Mouse (Mus musculus) kidney, embryonic 14.5 days (tissue): ENCODE data around the gene Cdc6. TPM values are rescaled to one million over a fixed set of nuclear protein-coding genes. Genes with fewer than 3 reads are reported as not detected.
A peak's percentile ranks its signal among the peaks of the same experiment; 100 is the strongest.

Experiments
- ATAC-seq: fragments of 200-750 bp; cut with Nextera tagmentation; 2 replicates; pipeline ENCODE4 v1.8.0; 2017; ENCODE audit warnings: moderate number of reproducible peaks, mild to moderate bottlenecking, moderate TSS enrichment, moderate library complexity; ENCODE audit not compliant: low FRiP score, low TSS enrichment
- H3K27ac ChIP-seq: fragments of 300-500 bp; sonication (generic); 2 replicates; pipeline ENCODE4 v1.5.1; 2014; ENCODE audit warnings: low read depth, mild to moderate bottlenecking, low read length, moderate library complexity, mixed read lengths
- H3K27me3 ChIP-seq: fragments of 300-500 bp; sonication (generic); 2 replicates; pipeline ENCODE4 v1.6.1; 2014; ENCODE audit warnings: mild to moderate bottlenecking, low read length; ENCODE audit not compliant: control insufficient read depth, insufficient read depth
- H3K36me3 ChIP-seq: fragments of 300-500 bp; sonication (generic); 2 replicates; pipeline ENCODE4 v1.6.1; 2014; ENCODE audit warnings: low read length, mixed read lengths; ENCODE audit not compliant: control insufficient read depth, insufficient read depth
- H3K4me1 ChIP-seq: fragments of 300-500 bp; sonication (generic); 2 replicates; pipeline ENCODE4 v1.6.1; 2014; ENCODE audit warnings: low read length, mixed read lengths; ENCODE audit not compliant: control insufficient read depth, insufficient read depth
- H3K4me2 ChIP-seq: fragments of 300-500 bp; sonication (generic); replicated peaks from 2 replicates; pipeline ENCODE4 v1.6.1; 2014; ENCODE audit warnings: low read depth, mild to moderate bottlenecking, low read length
- H3K4me3 ChIP-seq: fragments of 300-500 bp; sonication (generic); 2 replicates; pipeline ENCODE4 v1.5.1; 2014; ENCODE audit warnings: mild to moderate bottlenecking, low read length
- H3K9ac ChIP-seq: fragments of 300-500 bp; sonication (generic); 2 replicates; pipeline ENCODE4 v1.6.1; 2014; ENCODE audit warnings: low read depth, mild to moderate bottlenecking, low read length, moderate library complexity
- H3K9me3 ChIP-seq: fragments of 300-500 bp; sonication (generic); 2 replicates; pipeline ENCODE4 v1.6.1; 2016; ENCODE audit warnings: low read length; ENCODE audit not compliant: control insufficient read depth
- WGBS: fragments of 180-500 bp; shearing (Covaris S2); extraction: QIAGEN DNeasy Blood & Tissue Kit; methylation state at CpG from one replicate; pipeline ENCODE4 v1.1.7; 2014; 5-methylcytosine and 5-hydroxymethylcytosine counted together
- polyA plus RNA-seq: library from polyadenylated mRNA; unstranded; fragments of >200 nt; fragmentation: Nextera tagmentation; extraction: Ambion mirVana; gene quantifications from 2 replicates; pipeline ENCODE4 v1.2.1, GENCODE M21; 2014

The Cdc6 gene
- polyA plus RNA-seq, 1 experiment from 2014 or later, result 44.1 TPM

DNA sequence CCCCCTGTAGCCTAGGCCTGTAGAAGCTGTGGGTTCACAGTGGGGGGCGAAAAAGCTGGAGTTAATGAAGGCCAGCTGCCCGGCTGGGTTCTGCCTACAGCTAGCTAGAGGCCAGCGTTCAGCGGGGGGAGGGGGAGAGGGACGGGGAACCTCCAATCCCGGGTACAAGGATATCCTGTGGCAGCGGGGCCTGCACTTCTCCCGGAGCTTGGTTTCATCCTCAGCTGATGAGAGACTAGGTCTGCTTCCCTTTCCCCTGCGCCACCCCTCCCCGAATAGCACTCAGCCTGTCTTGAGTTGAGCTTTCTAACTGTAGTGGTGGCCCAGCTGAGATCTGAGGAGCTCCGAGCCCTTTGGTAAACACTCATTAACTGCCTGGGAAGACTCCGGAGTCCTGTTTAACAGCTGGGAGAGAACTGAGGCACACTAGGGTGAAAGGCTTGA, 18.3 kb downstream of the Cdc6 start:
- ATAC-seq, result 0 out of 2 replicates have a peak, but pooled peaks have one; percentile 14
- H3K9me3 ChIP-seq, result no peaks in the 10 kb centered on the region
- peaks cover 2% of the 10 kb centered on the region for H3K36me3 ChIP-seq
- H3K4me2 ChIP-seq, result peak overlapping the region; percentile 22; the same call in 1 of the 2 replicates
- H3K27me3 ChIP-seq, result no peaks in the 10 kb centered on the region
- WGBS, result 4% methylated on average over 12 of the region's 12 CpGs
- H3K4me3 ChIP-seq, result no peak overlapping the region
- H3K27ac ChIP-seq, result peak overlapping the region; percentile 90
- peak overlapping the region; percentile 28; the same call in 1 of the 2 replicates for H3K9ac ChIP-seq
- peaks cover 73% of the 10 kb centered on the region for H3K4me1 ChIP-seq

DNA sequence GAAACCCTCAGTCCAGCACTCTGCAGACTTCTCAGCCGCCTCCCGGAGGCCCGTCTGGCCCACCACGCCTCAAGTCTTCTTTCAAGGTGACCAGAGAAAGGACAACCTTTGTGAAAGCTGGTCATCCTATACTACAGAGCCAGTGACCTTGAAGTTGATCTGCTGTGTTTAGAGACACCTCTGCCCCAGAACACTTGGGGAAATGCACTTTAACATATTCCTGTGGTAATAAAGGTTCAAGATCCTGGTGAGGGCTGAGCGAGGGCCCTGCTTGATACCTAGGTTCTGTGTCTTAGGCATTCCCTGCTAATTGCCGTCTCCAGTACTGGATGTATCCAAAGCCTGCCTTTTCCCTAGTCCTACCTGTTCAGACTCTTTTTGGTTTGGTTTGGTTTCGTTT, 19.0 kb downstream of the Cdc6 start:
- 0 out of 2 replicates have a peak overlapping the region, but pooled peaks have one; percentile 28 for H3K9ac ChIP-seq

GRCm38 (mm10) chr11:98927438-98928076, 20.0 kb downstream of the Cdc6 start, which contains the start of gene Rara:
Rara (plus strand) TSS chr11:98927818.
- peak within 1 kb of the TSS; percentile 59 for H3K4me3 ChIP-seq
- no peak for ATAC-seq
- H3K4me2 ChIP-seq, result peak within 1 kb of the TSS; percentile 54
- H3K9ac ChIP-seq, result peak within 1 kb of the TSS; percentile 78
- WGBS, result 7% methylated on average over 21 of the region's 21 CpGs
- H3K36me3 ChIP-seq, result no peaks in the 10 kb centered on the region
- H3K27me3 ChIP-seq, result no peaks in the 10 kb centered on the region
- peak within 1 kb of the TSS; percentile 69 for H3K27ac ChIP-seq
- no peaks in the 10 kb centered on the region for H3K9me3 ChIP-seq
- peaks cover 87% of the 10 kb centered on the region for H3K4me1 ChIP-seq

More for the DNA sequence above, 19.0 kb downstream of the Cdc6 start:
- no peaks in the 10 kb centered on the region for H3K27me3 ChIP-seq
- ATAC-seq, result no peak
- H3K36me3 ChIP-seq, result no peaks in the 10 kb centered on the region
- no peak overlapping the region for H3K4me3 ChIP-seq
- WGBS, result 71% methylated on average over 7 of the region's 7 CpGs
- peaks cover 79% of the 10 kb centered on the region for H3K4me1 ChIP-seq
- no peak overlapping the region for H3K4me2 ChIP-seq
- no peaks in the 10 kb centered on the region for H3K9me3 ChIP-seq
- peak overlapping the region; percentile 90 for H3K27ac ChIP-seq

DNA sequence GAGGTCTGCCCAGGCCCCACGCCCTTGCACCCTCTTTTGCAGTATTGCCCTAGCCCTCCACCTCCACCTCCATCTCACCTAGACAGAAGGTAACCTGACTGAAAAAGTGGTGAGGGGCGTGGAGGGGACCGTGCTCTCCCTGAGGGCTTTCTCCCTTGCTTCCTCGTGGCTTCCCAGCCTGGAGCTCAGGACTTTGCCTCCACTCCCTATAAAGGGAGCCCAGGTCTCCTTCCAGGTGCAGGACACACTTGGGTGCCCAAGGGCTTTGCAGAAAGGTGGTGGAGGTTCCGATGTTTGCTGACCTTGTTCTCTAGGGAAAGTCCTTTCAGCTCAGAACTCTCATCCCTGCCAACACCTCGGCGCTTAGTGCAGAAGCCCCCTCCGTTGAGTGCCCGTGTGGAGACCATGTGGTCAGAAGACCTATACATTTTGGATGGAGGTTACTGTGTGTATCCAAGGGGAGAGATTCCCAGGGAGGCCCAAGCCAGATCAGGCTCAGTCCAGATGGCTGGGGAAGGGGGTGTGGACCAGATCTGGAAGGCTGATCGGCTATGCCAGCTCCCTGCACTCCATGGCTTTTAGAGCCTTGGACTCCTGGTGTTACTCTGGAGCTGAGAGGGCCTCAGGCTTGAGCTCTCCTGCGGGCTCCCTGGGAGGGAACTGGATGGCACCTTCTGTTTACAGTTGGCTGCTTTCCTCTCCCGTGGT, 20.7 kb downstream of the Cdc6 start:
- H3K27ac ChIP-seq, result peak overlapping the region; percentile 69
- no peak for ATAC-seq

DNA sequence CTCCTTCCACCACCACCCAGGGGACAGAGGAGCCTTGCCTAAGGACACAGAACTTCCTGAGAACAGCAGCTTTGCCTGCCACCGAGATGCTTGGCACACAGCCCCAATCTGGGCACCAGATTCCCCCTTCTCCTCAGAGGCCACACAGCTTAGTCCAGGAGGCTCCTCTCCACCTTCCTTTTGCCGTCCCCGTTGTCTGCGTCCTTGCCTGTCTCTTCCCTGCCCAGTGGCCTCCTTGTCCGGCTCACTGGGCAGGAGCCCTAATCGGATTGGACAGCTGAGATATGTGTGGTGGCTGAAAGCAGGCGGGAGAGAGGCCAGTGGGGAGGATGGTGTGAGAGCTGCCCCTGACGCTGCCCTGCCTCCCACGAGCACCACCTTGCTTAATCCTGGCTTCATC, 21.9 kb downstream of the Cdc6 start:
- no peaks in the 10 kb centered on the region for H3K27me3 ChIP-seq
- H3K9ac ChIP-seq, result peak overlapping the region; percentile 24; the same call in 1 of the 2 replicates
- H3K36me3 ChIP-seq, result no peaks in the 10 kb centered on the region
- H3K27ac ChIP-seq, result peak overlapping the region; percentile 53
- 6% methylated on average over 9 of the region's 9 CpGs for WGBS
- H3K4me3 ChIP-seq, result 0 out of 2 replicates have a peak overlapping the region, but pooled peaks have one; percentile 1
- no peak for ATAC-seq
- peaks cover 82% of the 10 kb centered on the region for H3K4me1 ChIP-seq
- H3K4me2 ChIP-seq, result peak overlapping the region; percentile 54
- no peaks in the 10 kb centered on the region for H3K9me3 ChIP-seq

More for the DNA sequence above, 20.7 kb downstream of the Cdc6 start:
- no peaks in the 10 kb centered on the region for H3K9me3 ChIP-seq
- peak overlapping the region; percentile 78 for H3K9ac ChIP-seq
- H3K4me2 ChIP-seq, result peak overlapping the region; percentile 54
- 11% methylated on average over 12 of the region's 12 CpGs for WGBS
- H3K4me1 ChIP-seq, result peaks cover 91% of the 10 kb centered on the region
- no peaks in the 10 kb centered on the region for H3K36me3 ChIP-seq
- H3K4me3 ChIP-seq, result peak overlapping the region; percentile 59
- no peaks in the 10 kb centered on the region for H3K27me3 ChIP-seq

- Histone ChIP-seq H3K4me3 (no peak overlapping the region; the same call in 1 of the 2 replicates), H3K4me2 (peak overlapping the region; percentile 54; the same call in 1 of the 2 replicates), H3K4me1 (peaks cover 76% of the 10 kb centered on the region), H3K9me3 (no peaks in the 10 kb centered on the region), H3K9ac (no peak overlapping the region), H3K27ac (peak overlapping the region; percentile 53), H3K36me3 (no peaks in the 10 kb centered on the region), H3K27me3 (no peaks in the 10 kb centered on the region)
- ATAC-seq, result no peak
- 61% methylated on average over 7 of the region's 7 CpGs for WGBS
These were observed 22.6 kb downstream of the Cdc6 start for GRCm38 (mm10) chr11:98930127-98930601.

GRCm38 (mm10) chr11:98930773-98931512, 23.3 kb downstream of the Cdc6 start:
- no peak overlapping the region for H3K4me3 ChIP-seq
- H3K27ac ChIP-seq, result peak overlapping the region; percentile 63
- peaks cover 70% of the 10 kb centered on the region for H3K4me1 ChIP-seq
- H3K36me3 ChIP-seq, result no peaks in the 10 kb centered on the region
- H3K9ac ChIP-seq, result 0 out of 2 replicates have a peak overlapping the region, but pooled peaks have one; percentile 23
- no peak overlapping the region for H3K4me2 ChIP-seq
- WGBS, result 39% methylated on average over 10 of the region's 10 CpGs
- ATAC-seq, result no peak
- no peaks in the 10 kb centered on the region for H3K27me3 ChIP-seq
- H3K9me3 ChIP-seq, result no peaks in the 10 kb centered on the region

- 24% methylated on average over 7 of the region's 7 CpGs for WGBS
- Histone ChIP-seq H3K9me3 (no peaks in the 10 kb centered on the region), H3K36me3 (no peaks in the 10 kb centered on the region), H3K9ac (0 out of 2 replicates have a peak overlapping the region, but pooled peaks have one; percentile 23), H3K4me2 (no peak overlapping the region), H3K27ac (peak overlapping the region; percentile 63), H3K4me1 (peaks cover 69% of the 10 kb centered on the region), H3K4me3 (no peak overlapping the region), H3K27me3 (no peaks in the 10 kb centered on the region)
- no peak for ATAC-seq
These were observed 24.1 kb downstream of the Cdc6 start for GRCm38 (mm10) chr11:98931513-98932292.
